Mouse (Mus musculus) E14TG2a.4 (cell line): Measurements from ENCODE around the gene Nrde2.

Experiments
- CTCF ChIP-seq: conservative IDR thresholded peaks from 2 replicates; pipeline ENCODE4 v1.5.1; 2014; ENCODE audit warnings: low read length
- NANOG ChIP-seq: IDR thresholded peaks from 2 replicates; pipeline ENCODE4 v1.6.1; 2014; ENCODE audit warnings: borderline replicate concordance, low read length, mixed read lengths
- POU5F1 ChIP-seq: IDR thresholded peaks from 2 replicates; pipeline ENCODE4 v1.6.1; 2014; ENCODE audit warnings: low read length, borderline replicate concordance

DNA sequence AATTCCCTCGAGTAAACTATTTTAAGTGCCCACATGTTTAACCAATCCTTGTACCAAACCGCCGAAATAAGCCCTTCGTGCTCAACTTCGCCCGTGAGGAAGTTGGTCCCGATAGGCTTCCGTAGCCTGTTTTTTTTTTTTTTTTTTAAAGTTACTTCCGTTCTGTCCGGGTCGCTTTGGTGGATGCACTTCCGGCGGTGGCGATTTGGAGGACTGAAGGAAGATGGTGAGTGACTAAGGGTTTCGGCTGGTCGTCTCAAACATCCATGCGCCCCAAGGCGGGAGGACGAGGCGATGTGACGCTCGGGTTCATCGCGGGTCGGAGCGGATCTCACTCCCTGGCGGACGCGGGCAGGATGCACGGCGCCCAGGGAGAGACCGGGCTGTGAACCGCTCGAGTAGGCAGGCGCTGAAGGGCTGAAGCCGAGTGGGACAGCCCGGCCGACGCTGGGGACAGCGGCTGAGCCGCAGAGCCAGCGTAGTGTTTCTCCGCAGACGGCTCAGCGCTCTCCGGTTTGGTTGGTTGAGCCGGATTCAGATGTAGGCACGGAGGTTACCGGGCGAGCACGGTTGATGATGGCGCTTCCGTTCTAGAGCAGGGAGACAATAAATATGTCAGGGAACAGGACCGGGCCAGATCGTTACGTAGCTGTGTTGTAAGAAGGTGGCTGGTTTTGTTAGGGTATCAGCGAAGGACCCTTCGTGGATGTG, 49.3 kb downstream of the Nrde2 start, which contains the start of gene Psmc1:
- no peak for TF ChIP-seq CTCF
- TF ChIP-seq POU5F1: no peak
- TF ChIP-seq NANOG: no peak
